ENCODE assay signal across 13 mouse cellular contexts in genomic region chr11:117462202-117462864, GRCm38 (mm10). TPM values are rescaled to one million over a fixed set of nuclear protein-coding genes. Genes with fewer than 3 reads are reported as not detected.
DNase-seq lines count a peak whose midpoint lies in the region; ATAC-seq lines count a peak whose summit lies in the region.
"Had no signal": no experiment of that assay in that cellular context is flagged by ENCODE, and none has a peak within 500 bp of the region (broad histone marks: within the 10 kb centered on the region; RNA-seq: fewer than 3 reads in every experiment).

No protein-coding gene starts in this region.

- H3K9me3 ChIP-seq in forebrain, embryonic 16.5 days (ENCODE audit: control insufficient read depth, low read length) = no peaks in the 10 kb centered on the region
- H3K9me3 ChIP-seq: liver, embryonic 15.5 days had no signal

- peak overlapping the region; percentile 19 for H3K9ac ChIP-seq in forebrain, embryonic 16.5 days (replicated peaks; ENCODE audit: low read depth, low read length)
- H3K9ac ChIP-seq: liver, embryonic 15.5 days had no signal

- DNase-seq in left cerebral cortex, postnatal 4 days = peak; percentile 38
- DNase-seq in left cerebral cortex, postnatal 36 days (ENCODE audit: low spot score in 2 of 2) = no peak
- DNase-seq in mesoderm, embryonic 11.5 days (ENCODE audit: low read depth, low spot score) = peak; percentile 77
- DNase-seq in retina, embryonic 14.5 days (ENCODE audit: low spot score) = peak; percentile 44
- DNase-seq in layer of hippocampus, postnatal 14 days (ENCODE audit: low spot score in 2 of 2) = no peak
- no peak for DNase-seq in thymus, postnatal 10 days (ENCODE audit: low spot score in 2 of 2)
- no peak for DNase-seq in kidney, postnatal 14 days
- DNase-seq: thymus, postnatal 4 days had no signal

- H3K4me2 ChIP-seq in forebrain, embryonic 16.5 days (ENCODE audit: low read length) = no peak overlapping the region
- H3K4me2 ChIP-seq: liver, embryonic 15.5 days had no signal

- intact Hi-C loops in left cerebral cortex, postnatal 4 days (cut with DNase I) = no loop called here
- intact Hi-C loops in left cerebral cortex, postnatal 36 days (cut with DNase I) = no loop called here

- peak; percentile 47; the same call in 1 of the 2 replicates for ATAC-seq in forebrain, embryonic 16.5 days

- H3K36me3 ChIP-seq in forebrain, embryonic 16.5 days (ENCODE audit: control insufficient read depth, insufficient read depth) = no peaks in the 10 kb centered on the region
- H3K36me3 ChIP-seq: liver, embryonic 15.5 days had no signal

- H3K4me1 ChIP-seq in forebrain, embryonic 16.5 days (replicated peaks; ENCODE audit: control insufficient read depth, insufficient read depth, low read length) = peaks cover 34% of the 10 kb centered on the region
- H3K4me1 ChIP-seq: liver, embryonic 15.5 days had no signal

- H3K27me3 ChIP-seq in forebrain, embryonic 16.5 days (replicated peaks; ENCODE audit: control insufficient read depth, insufficient read depth, low read length) = 0 out of 2 replicates have a peak, but pooled peaks cover 2% of the 10 kb centered on the region

- peak overlapping the region; percentile 67 for H3K27ac ChIP-seq in forebrain, embryonic 16.5 days (ENCODE audit: low read length)
- H3K27ac ChIP-seq: liver, embryonic 15.5 days had no signal

- WGBS in forebrain, embryonic 16.5 days = 10% methylated on average over 16 of the region's 16 CpGs

- no peak overlapping the region for H3K4me3 ChIP-seq in forebrain, embryonic 16.5 days (replicated peaks; ENCODE audit: low read length)
- H3K4me3 ChIP-seq: erythroblast, embryonic 14.5 days; liver, embryonic 15.5 days had no signal

RNA-seq across cellular contexts. Expression of gene Gm11733, which starts 21.8 kb away (rescaled TPM):
- total RNA-seq in left cerebral cortex, postnatal 4 days (2021) = not detected
- total RNA-seq in left cerebral cortex, postnatal 36 days (2021) = under 1 TPM in 1 of 2 experiments, not detected in 1; 0.22 TPM
- polyA plus RNA-seq in forebrain, embryonic 16.5 days (2015; fragmentation: Nextera tagmentation; extraction: Ambion mirVana) = 0.14 TPM in 1 of 2 replicates, not detected in the other
- total RNA-seq in layer of hippocampus, postnatal 14 days (2021) = not detected
- total RNA-seq: layer of hippocampus, postnatal 10 days had no signal
- polyA plus RNA-seq: erythroblast, embryonic 14.5 days; liver, embryonic 15.5 days; spleen, adult 2 months had no signal

Comparison
In these comparisons a context has a peak if more than half of its experiments do, and no peak if none do; other contexts are left out.
1. DNase-seq: peak in left cerebral cortex, postnatal 4 days (single experiment), mesoderm, embryonic 11.5 days (single experiment) and retina, embryonic 14.5 days (single experiment); none in left cerebral cortex, postnatal 36 days (0 of 2), layer of hippocampus, postnatal 14 days (0 of 2), thymus, postnatal 10 days (0 of 2) and kidney, postnatal 14 days (single experiment).